Mouse (Mus musculus): ENCODE measurements around the gene Ift80. TPM values are rescaled to one million over a fixed set of nuclear protein-coding genes. Genes with fewer than 3 reads are reported as not detected.
A peak's percentile ranks its signal among the peaks of the same experiment; 100 is the strongest.

The Ift80 gene
- total RNA-seq (2012; rRNA removed) = 9.6 and 10.8 TPM in 2 replicates
- total RNA-seq (2014; rRNA removed) = 13.8 and 15.8 TPM in 2 replicates
- 11.5 and 13.3 TPM in 2 replicates for polyA plus RNA-seq (2012; ENCODE audit: insufficient read length, low read depth)

- H3K79me2 ChIP-seq (replicated peaks; ENCODE audit: control insufficient read depth, extremely low read depth, insufficient read depth, poor library complexity, severe bottlenecking) = peaks cover 40% of the 10 kb centered on the region
- no peaks in the 10 kb centered on the region for H3K27me3 ChIP-seq (replicated peaks)
- H3K27ac ChIP-seq (ENCODE audit: insufficient read depth, low read depth) = peak within 1 kb of the TSS; percentile 78
- DNase-seq (ENCODE audit: extremely low read depth) = peak; percentile 98
- H3K9ac ChIP-seq (ENCODE audit: insufficient read depth, low read depth) = peak within 1 kb of the TSS; percentile 89
- H3K4me3 ChIP-seq (replicated peaks in 1 of 3; ENCODE audit: low read depth in 2 of 3, low read length in 2 of 3, poor library complexity in 1 of 3) = peak within 1 kb of the TSS; percentile 89 to 98 (median 97)
- H3K36me3 ChIP-seq (replicated peaks in 1 of 2; ENCODE audit: control insufficient read depth in 1 of 2, insufficient read depth in 1 of 2, low read length in 1 of 2) = peaks cover 2 to 18% of the 10 kb centered on the region in 2 experiments
- peaks cover 2% of the 10 kb centered on the region for H3K9me3 ChIP-seq (replicated peaks; ENCODE audit: low read length)
- in situ Hi-C loops (cut with MboI; ENCODE audit: low pct_ligation_motif_present, low pct_unique_long_range_greater_than_20kb, low sequenced_read_pairs) = no loop called here
- H3K4me1 ChIP-seq (ENCODE audit: control insufficient read depth in 1 of 2, insufficient read depth in 2 of 2) = peaks cover 0 to 12% of the 10 kb centered on the region in 2 experiments; a peak in 1 of 4 replicates
- H3K4me2 ChIP-seq (ENCODE audit: insufficient read depth, low read depth, poor library complexity, severe bottlenecking) = peak within 1 kb of the TSS; percentile 96
- dilution Hi-C loops (cut with MboI; ENCODE audit: extremely low pct_ligation_motif_present, extremely low pct_unique_long_range_greater_than_20kb, low sequenced_read_pairs) = no loop called here
- TF ChIP-seq ZKSCAN1 (IDR thresholded peaks at IDR 0.05; ENCODE audit: borderline replicate concordance, low read depth, low read length) (no peak), GABPA (IDR thresholded peaks at IDR 0.05; ENCODE audit: insufficient replicate concordance, low read depth, low read length) (no peak), SMC3 (IDR thresholded peaks at IDR 0.05; ENCODE audit: low read depth, low read length) (no peak), NRF1 (IDR thresholded peaks at IDR 0.05; ENCODE audit: low read depth, low read length) (peak; percentile 100), MAFK (IDR thresholded peaks at IDR 0.05; ENCODE audit: insufficient replicate concordance, low read length) (no peak), CTCF (conservative IDR thresholded peaks at IDR 0.05 in 1 of 2, IDR thresholded peaks at IDR 0.05 in 1 of 2; ENCODE audit: low read depth in 2 of 2, low read length in 2 of 2) (no peak), ZC3H11A (IDR thresholded peaks at IDR 0.05; ENCODE audit: low read depth, low read length) (no peak), E2F4 (IDR thresholded peaks at IDR 0.05; ENCODE audit: insufficient replicate concordance, low read depth, low read length) (peak; percentile 93; the same call in 1 of the 2 replicates), ELF1 (IDR thresholded peaks at IDR 0.05; ENCODE audit: low read depth, low read length) (no peak; the same call in 1 of the 2 replicates), PAX5 (IDR thresholded peaks at IDR 0.05; ENCODE audit: low read length) (no peak), TBP (conservative IDR thresholded peaks at IDR 0.05; ENCODE audit: low read depth, low read length) (peak; percentile 53; the same call in 1 of the 2 replicates), POLR2A (IDR thresholded peaks at IDR 0.05; ENCODE audit: low read depth, low read length) (peak; percentile 83), EP300 (IDR thresholded peaks at IDR 0.05; ENCODE audit: low read length) (no peak), USF1 (IDR thresholded peaks at IDR 0.05; ENCODE audit: low read depth, low read length) (no peak), KAT2A (IDR thresholded peaks at IDR 0.05; ENCODE audit: insufficient replicate concordance, low read length) (peak; percentile 85), MEF2A (IDR thresholded peaks at IDR 0.05; ENCODE audit: borderline replicate concordance, low read depth, low read length) (peak; percentile 55), ETS1 (conservative IDR thresholded peaks at IDR 0.05; ENCODE audit: low read depth, low read length) (no peak; the same call in 1 of the 2 replicates), MYC (IDR thresholded peaks at IDR 0.05; ENCODE audit: low read depth, low read length) (peak; percentile 21; the same call in 1 of the 2 replicates), JUND (conservative IDR thresholded peaks at IDR 0.05; ENCODE audit: low read depth, low read length) (no peak), RCOR1 (conservative IDR thresholded peaks at IDR 0.05; ENCODE audit: low read depth, low read length) (no peak), HCFC1 (IDR thresholded peaks at IDR 0.05; ENCODE audit: low read depth, low read length) (peak; percentile 81), SIN3A (IDR thresholded peaks at IDR 0.05; ENCODE audit: low read length) (peak; percentile 88), MXI1 (IDR thresholded peaks at IDR 0.05; ENCODE audit: low read depth, low read length) (no peak; the same call in none of the 2 replicates), POLR2AphosphoS2 (IDR thresholded peaks at IDR 0.05; ENCODE audit: low read depth, low read length) (peak; percentile 83; the same call in 1 of the 2 replicates), UBTF (IDR thresholded peaks at IDR 0.05; ENCODE audit: low read depth, low read length) (no peak; the same call in 1 of the 2 replicates), TCF12 (IDR thresholded peaks at IDR 0.05; ENCODE audit: low read depth, low read length) (peak; percentile 57), NELFE (IDR thresholded peaks at IDR 0.05; ENCODE audit: low read depth, low read length) (peak; percentile 85), IRF4 (IDR thresholded peaks at IDR 0.05; ENCODE audit: low read depth, low read length) (peak; percentile 55), ZMIZ1 (IDR thresholded peaks at IDR 0.05; ENCODE audit: low read depth, low read length) (peak; percentile 57; the same call in 1 of the 2 replicates), MAX (IDR thresholded peaks at IDR 0.05; ENCODE audit: low read length) (peak; percentile 77), USF2 (conservative IDR thresholded peaks at IDR 0.05; ENCODE audit: low read depth, low read length) (no peak), CHD2 (IDR thresholded peaks at IDR 0.05; ENCODE audit: low read length) (peak; percentile 97), BHLHE40 (IDR thresholded peaks at IDR 0.05; ENCODE audit: low read depth, low read length) (peak; percentile 48), CHD1 (IDR thresholded peaks at IDR 0.05; ENCODE audit: low read depth, low read length) (no peak), ZNF384 (IDR thresholded peaks at IDR 0.05; ENCODE audit: low read depth, low read length) (peak; percentile 97), JUN (IDR thresholded peaks at IDR 0.05; ENCODE audit: insufficient read depth, low read depth, low read length) (no peak), RAD21 (IDR thresholded peaks at IDR 0.05; ENCODE audit: low read depth, low read length) (no peak)
These were observed at the start of gene Ift80, which contains the start of gene Smc4 for GRCm38 (mm10) chr3:69004437-69005337. Ift80 (minus strand) TSS chr3:69004570. Smc4 (plus strand) TSS chr3:69004738.
